Mouse (Mus musculus) midbrain, embryonic 16.5 days (tissue): Measurements from ENCODE around the gene Per1. TPM values are rescaled to one million over a fixed set of nuclear protein-coding genes. Genes with fewer than 3 reads are reported as not detected.

ENCODE experiments used
- ATAC-seq: fragments of 200-750 bp; cut with Nextera tagmentation; 2 replicates; pipeline ENCODE4 v1.8.0; 2017; ENCODE audit warnings: moderate TSS enrichment
- H3K27ac ChIP-seq: fragments of 300-500 bp; sonication (generic); 2 replicates; pipeline ENCODE4 v1.5.1; 2014; ENCODE audit warnings: mild to moderate bottlenecking, low read length, mixed read lengths
- H3K27me3 ChIP-seq: fragments of 300-500 bp; sonication (generic); 2 replicates; pipeline ENCODE4 v1.6.1; 2014; ENCODE audit warnings: low read depth, low read length, mixed read lengths; ENCODE audit not compliant: control insufficient read depth, insufficient read depth
- H3K36me3 ChIP-seq: fragments of 300-500 bp; sonication (generic); 2 replicates; pipeline ENCODE4 v1.6.1; 2014; ENCODE audit warnings: mild to moderate bottlenecking, low read length, moderate library complexity, mixed read lengths; ENCODE audit not compliant: control insufficient read depth, insufficient read depth
- H3K4me1 ChIP-seq: fragments of 300-500 bp; sonication (generic); 2 replicates; pipeline ENCODE4 v1.6.1; 2014; ENCODE audit warnings: mild to moderate bottlenecking, low read length, mixed read lengths; ENCODE audit not compliant: control insufficient read depth, insufficient read depth
- H3K4me2 ChIP-seq: fragments of 300-500 bp; sonication (generic); 2 replicates; pipeline ENCODE4 v1.6.1; 2014; ENCODE audit warnings: mild to moderate bottlenecking, low read length, mixed read lengths
- H3K4me3 ChIP-seq: fragments of 300-500 bp; sonication (generic); 2 replicates; pipeline ENCODE4 v1.5.1; 2014; ENCODE audit warnings: low read depth, mild to moderate bottlenecking, low read length, moderate library complexity, mixed read lengths
- H3K9ac ChIP-seq: fragments of 300-500 bp; sonication (generic); 2 replicates; pipeline ENCODE4 v1.6.1; 2014; ENCODE audit warnings: low read depth, low read length, mixed read lengths
- H3K9me3 ChIP-seq: fragments of 300-500 bp; sonication (generic); replicated peaks from 2 replicates; pipeline ENCODE4 v1.6.1; 2014; ENCODE audit warnings: mild to moderate bottlenecking, low read length, mixed read lengths; ENCODE audit not compliant: control insufficient read depth, poor library complexity, severe bottlenecking
- WGBS: fragments of 180-500 bp; shearing (Covaris S2); extraction: QIAGEN DNeasy Blood & Tissue Kit; methylation state at CpG from one replicate; pipeline ENCODE4 v1.1.7; 2014; 5-methylcytosine and 5-hydroxymethylcytosine counted together
- polyA plus RNA-seq: library from polyadenylated mRNA; unstranded; fragments of >200 nt; fragmentation: Nextera tagmentation; extraction: Ambion mirVana; gene quantifications from 2 replicates; pipeline ENCODE4 v1.2.1, GENCODE M21; 2015

The Per1 gene
- polyA plus RNA-seq, 1 experiment from 2014 or later = 12.4 TPM

- Histone ChIP-seq H3K36me3 (no peaks in the 10 kb centered on the region), H3K27ac (no peak overlapping the region), H3K4me3 (no peak overlapping the region), H3K27me3 (no peaks in the 10 kb centered on the region), H3K4me1 (peaks cover 10% of the 10 kb centered on the region), H3K4me2 (no peak overlapping the region), H3K9me3 (no peaks in the 10 kb centered on the region), H3K9ac (no peak overlapping the region)
- 76% methylated on average over 3 of the region's 3 CpGs for WGBS
- no peak for ATAC-seq
Observed at GRCm38 (mm10) chr11:69053848-69054247, 41.2 kb upstream of the Per1 start.

GRCm38 (mm10) chr11:69058265-69058664 is 36.8 kb upstream of the Per1 start:
- 68% methylated on average over 2 of the region's 2 CpGs for WGBS
- H3K36me3 ChIP-seq = no peaks in the 10 kb centered on the region
- no peaks in the 10 kb centered on the region for H3K9me3 ChIP-seq
- peak overlapping the region; percentile 89 for H3K27ac ChIP-seq
- peak overlapping the region; percentile 57 for H3K9ac ChIP-seq
- no peak for ATAC-seq
- peak overlapping the region; percentile 87 for H3K4me3 ChIP-seq
- H3K27me3 ChIP-seq = no peaks in the 10 kb centered on the region
- peak overlapping the region; percentile 63 for H3K4me2 ChIP-seq
- peaks cover 24% of the 10 kb centered on the region for H3K4me1 ChIP-seq

- Histone ChIP-seq H3K27me3 (no peaks in the 10 kb centered on the region), H3K9ac (peak overlapping the region; percentile 57), H3K4me2 (peak overlapping the region; percentile 63), H3K27ac (peak overlapping the region; percentile 89), H3K9me3 (no peaks in the 10 kb centered on the region), H3K36me3 (no peaks in the 10 kb centered on the region), H3K4me1 (peaks cover 24% of the 10 kb centered on the region), H3K4me3 (peak overlapping the region; percentile 87)
- ATAC-seq = peak; percentile 18; the same call in 1 of the 2 replicates
- WGBS = 1% methylated on average over 19 of the region's 19 CpGs
Observed at GRCm38 (mm10) chr11:69058729-69059356, 36.2 kb upstream of the Per1 start.

- peak; percentile 93 for ATAC-seq
- H3K4me2 ChIP-seq = peak within 1 kb of the TSS; percentile 80
- peak within 1 kb of the TSS; percentile 85 for H3K9ac ChIP-seq
- under 1% methylated on average over 62 of the region's 64 CpGs for WGBS
- H3K27me3 ChIP-seq = no peaks in the 10 kb centered on the region
- peak within 1 kb of the TSS; percentile 93 for H3K27ac ChIP-seq
- no peaks in the 10 kb centered on the region for H3K9me3 ChIP-seq
- peaks cover 27% of the 10 kb centered on the region for H3K4me1 ChIP-seq
- H3K36me3 ChIP-seq = no peaks in the 10 kb centered on the region
- peak within 1 kb of the TSS; percentile 87 for H3K4me3 ChIP-seq
Observed at GRCm38 (mm10) chr11:69059357-69059974, 35.6 kb upstream of the Per1 start, which contains the start of gene Borcs6. Gene Borcs6 (plus strand): TSS chr11:69059717.

GRCm38 (mm10) chr11:69059975-69060411 is 35.0 kb upstream of the Per1 start:
- peak overlapping the region; percentile 85 for H3K9ac ChIP-seq
- no peaks in the 10 kb centered on the region for H3K9me3 ChIP-seq
- H3K27ac ChIP-seq = peak overlapping the region; percentile 93
- WGBS = 0% methylated on average over 49 of the region's 49 CpGs
- peak overlapping the region; percentile 80 for H3K4me2 ChIP-seq
- no peaks in the 10 kb centered on the region for H3K36me3 ChIP-seq
- no peaks in the 10 kb centered on the region for H3K27me3 ChIP-seq
- peak; percentile 46 for ATAC-seq
- H3K4me1 ChIP-seq = peaks cover 27% of the 10 kb centered on the region
- peak overlapping the region; percentile 87 for H3K4me3 ChIP-seq

- Histone ChIP-seq H3K4me1 (peaks cover 27% of the 10 kb centered on the region), H3K27ac (peak overlapping the region; percentile 93), H3K4me3 (peak overlapping the region; percentile 87), H3K4me2 (peak overlapping the region; percentile 80), H3K27me3 (no peaks in the 10 kb centered on the region), H3K36me3 (no peaks in the 10 kb centered on the region), H3K9me3 (no peaks in the 10 kb centered on the region), H3K9ac (peak overlapping the region; percentile 85)
- 0 out of 2 replicates have a peak, but pooled peaks have one; percentile 1 for ATAC-seq
- WGBS = under 1% methylated on average over 40 of the region's 40 CpGs
Observed at GRCm38 (mm10) chr11:69060448-69061254, 34.4 kb upstream of the Per1 start.

GRCm38 (mm10) chr11:69061255-69061912 is 33.6 kb upstream of the Per1 start:
- no peak overlapping the region for H3K27ac ChIP-seq
- ATAC-seq = no peak

GRCm38 (mm10) chr11:69062194-69062760 is 32.7 kb upstream of the Per1 start:
- Histone ChIP-seq H3K36me3 (no peaks in the 10 kb centered on the region), H3K27ac (peak overlapping the region; percentile 54), H3K4me1 (peaks cover 39% of the 10 kb centered on the region), H3K9me3 (no peaks in the 10 kb centered on the region), H3K27me3 (no peaks in the 10 kb centered on the region), H3K9ac (no peak overlapping the region), H3K4me2 (peak overlapping the region; percentile 80), H3K4me3 (peak overlapping the region; percentile 63)
- no peak for ATAC-seq
- under 1% methylated on average over 17 of the region's 17 CpGs for WGBS

More at GRCm38 (mm10) chr11:69061255-69061912, 33.6 kb upstream of the Per1 start:
- Histone ChIP-seq H3K4me1 (peaks cover 32% of the 10 kb centered on the region), H3K36me3 (no peaks in the 10 kb centered on the region), H3K4me2 (peak overlapping the region; percentile 80), H3K9ac (peak overlapping the region; percentile 85), H3K4me3 (peak overlapping the region; percentile 87), H3K27me3 (no peaks in the 10 kb centered on the region), H3K9me3 (no peaks in the 10 kb centered on the region)
- 6% methylated on average over 17 of the region's 17 CpGs for WGBS
